Mouse (Mus musculus) myocyte (in vitro differentiated cells): ENCODE results near the gene Gm17728.
"Not testable (repeated sequence)": the region's sequence is repeated elsewhere in the genome, so short reads cannot be mapped to it uniquely, and the experiment has no call there.

Experiments used
- CEBPB ChIP-seq: IDR thresholded peaks from 2 replicates; pipeline ENCODE4 v1.6.1; 2011; ENCODE audit warnings: mild to moderate bottlenecking, moderate library complexity; ENCODE audit not compliant: poor library complexity, insufficient read depth, severe bottlenecking
- E2F4 ChIP-seq: IDR thresholded peaks from one replicate; pipeline ENCODE4 v1.6.1; 2011; ENCODE audit warnings: mild to moderate bottlenecking, control low read depth, moderate library complexity; ENCODE audit not compliant: insufficient read depth
- MYOG ChIP-seq, 3 experiments: IDR thresholded peaks; one replicate each; pipeline ENCODE4 v1.6.1; 2011; ENCODE audit warnings: control low read depth in 2 of 3, low read depth in 2 of 3, mild to moderate bottlenecking in 2 of 3; ENCODE audit not compliant: insufficient read length in 2 of 3, control insufficient read depth in 1 of 3, insufficient read depth in 1 of 3
- POLR2A ChIP-seq: IDR thresholded peaks from one replicate; pipeline ENCODE4 v1.6.1; 2011; ENCODE audit warnings: low read depth, mild to moderate bottlenecking, control low read depth, moderate library complexity; ENCODE audit not compliant: insufficient read length
- TCF3 ChIP-seq: IDR thresholded peaks from one replicate; pipeline ENCODE4 v1.6.1; 2011; ENCODE audit warnings: low read depth, control low read depth; ENCODE audit not compliant: insufficient read length
- USF1 ChIP-seq: IDR thresholded peaks from one replicate; pipeline ENCODE4 v1.6.1; 2011; ENCODE audit warnings: low read depth, mild to moderate bottlenecking, control low read depth, moderate library complexity

DNA sequence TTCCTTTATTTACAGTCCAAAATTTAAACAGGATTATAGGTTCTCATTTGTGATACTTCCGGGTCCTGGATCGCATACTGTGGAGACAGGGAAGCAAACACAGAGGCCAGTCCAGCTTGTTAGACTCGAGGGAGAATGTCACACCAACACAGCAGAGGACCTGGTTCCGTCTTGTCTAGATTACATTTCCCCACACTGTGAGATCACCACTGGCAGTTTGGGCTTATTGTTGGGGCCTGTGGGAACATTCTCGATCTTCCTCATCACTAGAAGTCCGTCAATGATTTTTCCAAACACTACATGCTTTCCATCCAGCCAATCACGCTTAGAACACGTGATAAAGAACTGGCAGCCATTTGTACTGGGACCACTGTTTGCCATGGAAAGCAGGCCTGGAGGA is at the start of gene Gm17728:
- not testable (repeated sequence) for TF ChIP-seq E2F4; CEBPB; USF1; MYOG (IDR thresholded peaks at IDR 0.05; ENCODE audit: control insufficient read depth in 1 of 3, insufficient read depth in 1 of 3, insufficient read length in 2 of 3, low read depth in 2 of 3); POLR2A; TCF3
